Mouse (Mus musculus): ENCODE measurements around the gene Man2b2. TPM values are rescaled to one million over a fixed set of nuclear protein-coding genes. Genes with fewer than 3 reads are reported as not detected.

Gene Man2b2
- polyA plus RNA-seq, 3 experiments from 2014 or later: 20.7 to 27.4 (median 23.2) TPM

DNA sequence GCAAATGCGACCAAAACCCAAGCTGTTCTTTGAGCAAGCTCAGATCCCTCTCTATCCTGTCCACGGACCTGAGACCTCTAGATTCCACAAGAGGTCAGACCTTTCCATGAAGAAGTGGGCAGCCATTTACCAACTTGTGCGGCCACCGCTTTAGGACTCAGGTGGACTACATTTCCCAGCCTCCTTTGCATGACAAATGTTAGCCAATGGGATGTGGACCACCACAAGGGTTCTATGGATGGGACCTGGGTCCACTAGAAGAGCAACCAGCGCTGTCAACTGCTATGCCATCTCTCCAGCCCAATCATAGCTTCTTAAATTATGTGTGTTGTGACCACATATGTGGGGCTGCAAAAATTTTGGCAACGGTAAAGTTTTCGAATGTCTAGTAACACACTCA is 819 bp upstream of the Man2b2 start:
- ATAC-seq: no peak

DNA sequence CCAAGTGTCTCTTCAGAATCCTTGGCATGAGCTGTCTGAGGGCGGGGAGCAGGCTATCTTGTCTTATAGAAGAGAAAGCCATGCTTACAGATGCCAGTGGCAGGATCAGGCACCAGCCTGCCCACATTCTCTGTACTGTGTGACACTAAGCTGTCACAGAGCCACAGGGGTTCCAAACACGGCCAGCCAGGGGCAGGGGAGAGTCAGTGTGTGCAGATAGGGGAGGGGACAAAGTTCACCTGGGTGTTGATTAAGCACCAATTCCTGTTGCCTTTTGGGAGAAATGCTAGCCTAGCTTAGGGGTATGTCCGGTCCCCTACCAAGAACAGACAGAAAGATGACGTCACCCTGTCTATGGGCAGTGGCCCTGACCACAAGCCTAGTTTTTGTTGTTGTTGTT is 1.4 kb downstream of the Man2b2 start:
- ATAC-seq: no peak

DNA sequence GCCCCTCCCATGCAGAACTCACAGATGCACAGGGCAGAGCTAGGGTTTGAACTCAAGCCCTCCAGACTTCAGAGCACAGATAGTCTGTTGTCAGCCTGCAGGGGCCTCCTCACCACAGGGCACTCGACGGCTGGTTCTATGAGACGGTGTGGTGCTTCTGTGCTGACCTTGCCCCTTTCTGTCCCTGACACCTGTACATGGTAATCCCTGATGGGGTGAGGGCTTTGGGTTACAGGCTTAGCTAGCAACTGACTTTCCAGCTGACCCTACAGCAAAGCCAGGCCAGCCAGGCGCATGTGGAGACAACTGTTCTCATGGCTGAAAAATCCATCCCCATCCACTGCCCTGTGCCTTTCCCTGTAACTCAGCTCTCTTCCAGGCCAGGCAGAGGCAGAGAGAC is 7.5 kb downstream of the Man2b2 start:
- no peak for ATAC-seq

DNA sequence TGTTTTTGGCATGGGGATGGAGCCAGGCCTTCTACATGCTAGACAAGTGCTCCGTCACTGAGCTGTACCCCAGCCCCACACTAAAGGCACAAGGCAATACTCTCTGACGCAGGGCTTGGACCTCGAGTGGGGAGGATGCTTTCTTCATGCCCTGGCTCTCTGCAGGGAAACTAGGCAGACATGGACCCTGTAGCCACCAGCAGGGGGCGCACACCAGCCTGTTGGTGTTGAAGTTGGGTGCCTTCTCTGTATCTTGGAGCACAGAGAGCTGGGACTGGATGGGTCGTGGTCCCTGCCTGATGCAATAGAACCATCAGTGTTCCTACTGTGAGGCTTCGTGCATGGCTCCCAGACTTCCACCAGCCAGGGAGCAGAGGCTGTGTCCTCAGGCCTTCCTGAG is 10.3 kb downstream of the Man2b2 start:
- ATAC-seq: peak; percentile 28

DNA sequence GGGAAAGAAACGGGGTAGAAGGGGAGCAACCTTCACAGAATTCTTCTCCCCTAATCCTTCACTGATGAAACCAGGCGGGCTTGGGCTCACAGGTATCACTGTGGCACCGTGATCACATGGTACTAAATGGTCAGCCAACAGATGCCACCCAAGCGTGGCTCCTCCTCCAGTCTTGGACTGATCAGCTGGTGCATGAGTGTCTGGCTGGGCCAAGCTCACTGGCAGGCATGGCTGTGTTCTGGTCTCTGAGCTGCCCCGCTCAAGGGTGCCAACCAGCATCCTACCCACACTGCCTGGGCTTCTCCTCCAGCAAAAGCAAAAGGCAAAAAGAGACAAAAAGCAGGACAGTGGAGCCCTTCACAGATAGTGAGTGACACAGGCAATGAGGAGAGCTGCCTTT is 10.7 kb downstream of the Man2b2 start:
- no peak for ATAC-seq

DNA sequence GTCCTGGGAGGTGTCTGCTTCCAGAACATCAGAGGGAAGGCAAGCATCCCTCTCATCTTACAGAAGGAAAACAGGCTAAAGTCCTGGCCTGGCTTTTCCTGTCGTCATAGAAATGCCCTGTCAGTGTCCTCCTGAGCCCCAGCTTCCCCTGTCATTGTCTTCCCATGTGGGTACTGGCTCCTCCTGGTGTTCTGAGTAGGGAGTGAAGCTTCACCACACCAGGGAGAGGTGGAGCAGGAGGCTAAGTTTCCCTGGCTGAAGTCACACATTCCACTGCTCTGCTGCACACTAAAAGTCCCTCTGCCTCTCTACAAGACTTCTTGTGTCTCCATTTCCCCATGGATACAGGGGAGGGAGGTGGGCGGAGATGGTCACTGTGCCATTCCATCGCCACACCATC is 12.7 kb downstream of the Man2b2 start:
- no peak for ATAC-seq

DNA sequence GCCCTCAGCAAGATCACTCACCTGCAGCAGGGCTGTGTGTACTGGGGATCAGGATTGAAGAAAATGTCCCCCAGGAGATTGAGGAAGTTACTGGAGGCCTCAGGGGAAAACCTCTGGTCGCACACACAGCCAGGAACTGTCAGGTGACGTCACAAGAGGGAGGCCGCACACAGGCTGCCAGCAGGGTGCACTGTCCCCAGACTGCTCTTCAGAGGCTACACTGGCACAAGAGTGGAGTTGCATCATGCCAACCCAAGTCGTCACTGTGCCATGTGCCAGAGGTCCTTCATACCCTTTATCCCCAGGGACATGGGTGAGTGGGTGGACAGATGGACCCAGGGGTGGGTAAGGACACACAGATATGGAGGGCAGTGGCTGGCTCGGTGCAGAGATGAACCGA is 15.9 kb downstream of the Man2b2 start:
- ATAC-seq: no peak

DNA sequence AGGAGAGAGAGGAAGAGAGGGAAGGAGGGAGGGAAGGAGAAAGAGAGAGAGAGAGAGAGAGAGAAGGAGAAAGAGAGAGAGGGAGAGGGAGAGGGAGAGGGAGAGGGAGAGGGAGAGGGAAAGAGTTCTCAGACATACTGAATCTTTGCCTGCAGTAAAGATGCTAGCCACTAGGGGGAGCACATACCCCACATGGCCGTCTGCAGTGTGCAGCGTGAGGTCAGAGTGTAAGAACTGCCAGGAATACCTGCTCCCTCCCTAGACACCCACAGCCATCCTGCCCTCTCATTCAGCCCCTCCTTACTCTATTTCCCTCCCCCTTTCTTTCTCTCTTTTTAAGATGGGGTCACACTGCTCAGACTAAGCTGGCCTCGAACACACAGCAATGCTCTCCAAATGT is 19.0 kb downstream of the Man2b2 start:
- peak; percentile 60 for ATAC-seq

DNA sequence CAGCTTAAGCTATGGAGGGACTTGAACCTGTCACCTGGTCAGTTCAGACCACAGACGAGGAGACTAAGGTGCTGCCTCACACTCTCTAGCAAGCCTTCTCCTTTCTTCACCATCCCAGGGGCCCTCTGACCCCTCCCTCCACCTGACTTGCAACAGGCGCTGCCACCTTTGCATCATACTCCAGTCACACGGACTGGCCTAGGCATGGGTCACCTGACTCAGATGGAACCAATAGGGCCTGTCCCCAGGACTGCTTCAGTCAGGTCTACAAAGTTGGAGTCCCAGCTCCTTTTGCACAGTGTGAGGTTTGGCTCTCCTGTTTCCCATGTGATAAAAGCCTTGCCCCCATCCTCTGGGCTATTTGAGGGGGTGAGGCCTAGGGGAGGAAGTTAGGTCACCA is 19.8 kb downstream of the Man2b2 start:
- no peak for ATAC-seq

DNA sequence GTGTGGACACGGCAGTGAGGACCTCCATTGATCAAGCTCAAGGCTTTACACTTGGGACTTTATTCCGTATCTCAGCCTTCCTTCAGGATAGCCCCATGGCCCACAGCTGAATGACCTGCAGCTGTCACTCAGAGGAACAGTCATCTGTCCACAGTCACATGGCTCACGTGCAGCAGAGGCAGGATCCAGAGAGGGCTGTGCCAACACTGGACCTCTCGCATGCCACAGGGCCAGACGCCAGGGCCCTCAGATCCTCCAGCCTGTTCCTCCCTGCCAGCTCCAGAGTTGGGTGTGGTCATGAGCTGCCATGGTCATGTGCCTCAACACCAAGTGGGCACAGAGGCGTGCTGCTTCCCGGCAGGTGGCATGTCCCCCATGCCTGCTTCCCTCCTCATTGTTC is 21.3 kb downstream of the Man2b2 start:
- no peak for ATAC-seq

DNA sequence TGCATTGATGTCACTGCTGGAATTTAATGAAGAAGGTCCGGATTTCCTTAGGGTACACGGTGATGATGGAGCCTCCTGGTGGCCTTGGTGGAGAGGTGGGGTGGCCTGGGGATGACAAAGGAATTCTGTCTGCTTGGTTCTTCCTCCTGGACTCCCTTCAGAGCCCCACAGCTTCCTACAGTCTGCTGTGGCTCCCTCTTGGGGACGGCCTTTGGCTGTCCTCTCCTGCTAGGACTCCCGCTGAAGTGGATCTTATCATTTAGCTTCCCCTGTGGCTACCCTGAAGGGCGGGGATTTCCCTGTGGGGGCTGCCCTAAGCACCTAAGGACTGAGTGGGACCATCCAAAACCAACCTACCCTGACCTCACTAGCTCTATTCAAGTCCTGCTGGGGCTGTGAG is 23.3 kb downstream of the Man2b2 start:
- no peak for ATAC-seq

DNA sequence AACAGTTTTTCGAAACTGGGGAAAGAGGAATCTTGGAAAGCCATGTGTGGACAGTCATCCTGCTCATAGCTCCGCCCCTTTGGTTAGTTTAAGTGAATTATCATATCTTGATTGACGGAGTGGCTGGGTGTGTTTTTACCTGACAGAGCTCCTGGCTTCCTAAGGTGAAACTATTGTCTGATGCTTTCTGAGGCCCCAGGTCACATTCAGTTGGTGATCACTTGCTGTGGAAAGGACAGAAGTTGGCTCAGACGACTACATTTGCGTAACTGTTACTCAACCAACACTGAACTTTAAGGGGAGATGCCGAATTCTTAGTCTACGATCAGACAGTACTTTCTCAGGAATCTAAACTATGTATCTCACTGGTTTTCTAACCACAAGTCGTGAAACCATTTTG is 33.2 kb downstream of the Man2b2 start:
- ATAC-seq: no peak

DNA sequence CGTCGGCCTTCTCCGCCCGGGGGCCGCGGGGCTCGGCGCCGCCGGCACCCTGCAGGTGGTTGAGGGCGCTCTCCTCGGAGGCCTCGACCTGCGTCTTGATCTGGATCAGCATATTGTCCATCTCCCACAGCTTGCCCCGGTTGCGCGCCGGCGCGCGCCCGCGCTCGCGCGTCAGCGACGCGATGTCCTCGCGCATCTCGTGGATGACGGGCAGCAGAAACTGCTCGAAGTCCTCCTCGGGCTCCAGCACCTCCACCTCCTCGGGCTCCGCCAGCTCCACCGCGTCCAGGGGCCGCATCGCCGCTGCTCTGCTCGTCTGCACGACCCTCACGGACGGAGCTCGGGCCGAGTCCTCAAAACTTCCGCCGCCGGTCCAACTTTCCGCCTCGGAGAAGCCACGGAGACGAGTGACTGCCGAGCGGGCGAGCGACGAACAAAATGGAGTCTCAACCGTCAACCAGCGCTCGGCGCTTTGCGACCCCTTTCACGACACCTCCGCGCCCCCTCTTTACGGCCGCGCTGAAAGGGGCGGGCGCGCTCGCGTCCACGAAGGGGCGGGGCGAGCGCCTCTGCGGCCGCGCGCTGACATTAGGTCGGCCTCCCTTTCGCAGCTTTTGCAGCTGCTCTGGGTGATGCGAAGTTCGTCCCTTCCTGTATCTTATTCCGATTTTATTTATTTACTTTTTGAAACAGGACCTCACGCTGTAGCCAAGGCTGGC is 34.0 kb downstream of the Man2b2 start, which contains the start of gene Mrfap1:
Mrfap1 (minus strand) TSS at position 477 of the 719 bp plus-strand sequence.
- ATAC-seq: peak; percentile 82

DNA sequence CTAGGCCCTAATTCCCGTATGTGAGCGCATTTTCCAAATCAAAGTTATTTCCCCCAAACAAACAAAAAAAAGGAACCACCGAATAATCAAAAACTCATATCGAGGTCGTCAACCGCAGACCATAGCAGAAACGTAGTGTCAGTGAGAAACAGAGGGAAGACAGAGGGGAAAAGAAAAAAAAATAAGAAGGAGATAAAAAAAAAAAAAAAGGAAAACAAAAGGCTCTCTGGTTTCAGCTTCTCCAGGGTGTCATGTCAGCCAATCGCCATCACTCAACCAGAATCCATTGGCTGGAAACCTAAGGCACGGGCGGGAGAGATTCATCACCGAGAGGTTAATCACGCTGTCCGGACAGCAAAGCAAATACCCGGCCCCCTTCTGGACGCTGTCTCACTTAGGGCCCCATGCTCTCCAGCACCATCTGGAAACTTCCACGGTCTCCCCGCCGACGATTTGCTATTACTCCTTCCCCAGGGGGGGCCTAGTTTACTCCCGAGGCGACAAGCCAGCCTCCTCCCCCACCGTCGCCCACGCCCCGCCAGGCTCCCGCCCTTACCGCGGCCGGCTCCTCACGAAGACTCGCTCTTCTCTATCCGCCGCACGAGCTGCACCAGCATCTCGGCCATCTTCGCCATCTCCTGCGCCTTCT is 34.7 kb downstream of the Man2b2 start:
- ATAC-seq: peak; percentile 24

DNA sequence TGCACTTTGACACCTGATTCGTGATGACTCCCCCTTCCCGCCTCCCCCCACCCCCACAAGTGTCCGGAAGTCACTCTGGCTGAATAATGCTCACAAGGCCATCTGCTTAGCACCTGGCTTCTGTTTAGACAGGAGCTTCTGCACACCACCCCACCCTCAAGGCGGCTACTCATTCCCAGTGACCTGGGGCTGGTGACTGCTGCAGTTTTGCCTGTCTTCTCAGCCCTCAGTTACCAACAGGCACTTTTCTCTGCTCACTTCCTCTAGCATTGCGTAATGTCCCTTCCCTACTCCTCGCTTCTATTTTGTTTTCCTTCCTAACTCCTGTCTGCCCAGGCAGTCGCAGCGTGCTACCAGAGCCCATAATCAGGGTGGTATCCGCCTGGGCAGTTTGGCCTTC is 38.6 kb downstream of the Man2b2 start:
- ATAC-seq: no peak

DNA sequence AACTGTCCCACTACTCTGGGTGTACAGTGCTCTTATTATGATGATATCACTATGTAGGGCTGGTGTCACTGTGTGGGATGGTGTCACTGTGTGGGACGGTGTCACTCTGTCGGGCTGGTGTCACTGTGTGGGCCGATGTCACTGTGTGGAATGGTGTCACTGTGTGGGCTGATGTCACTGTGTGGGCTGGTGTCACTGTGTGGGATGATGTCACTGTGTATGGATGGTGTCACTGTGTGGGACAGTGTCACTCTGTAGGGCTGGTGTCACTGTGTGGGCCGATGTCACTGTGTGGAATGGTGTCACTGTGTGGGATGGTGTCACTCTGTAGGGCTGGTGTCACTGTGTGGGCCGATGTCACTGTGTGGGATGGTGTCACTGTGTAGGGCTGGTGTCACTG is 44.4 kb downstream of the Man2b2 start:
- no peak for ATAC-seq

DNA sequence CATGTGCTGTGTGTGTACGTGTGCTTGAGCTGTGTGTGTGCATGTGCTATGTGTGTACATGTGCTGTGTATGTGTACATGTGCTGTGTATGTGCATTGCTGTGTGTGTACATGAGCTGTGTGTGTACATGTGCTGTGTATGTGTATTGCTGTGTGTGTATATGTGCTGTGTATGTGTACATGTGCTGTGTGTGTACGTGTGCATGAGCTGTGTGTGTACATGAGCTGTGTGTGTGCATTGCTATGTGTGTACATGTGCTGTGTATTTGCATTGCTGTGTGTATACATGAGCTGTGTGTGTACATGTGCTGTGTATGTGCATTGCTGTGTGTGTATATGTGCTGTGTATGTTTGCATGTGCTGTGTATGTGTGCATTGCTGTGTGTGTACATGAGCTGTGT is 50.9 kb downstream of the Man2b2 start:
- no peak for ATAC-seq

DNA sequence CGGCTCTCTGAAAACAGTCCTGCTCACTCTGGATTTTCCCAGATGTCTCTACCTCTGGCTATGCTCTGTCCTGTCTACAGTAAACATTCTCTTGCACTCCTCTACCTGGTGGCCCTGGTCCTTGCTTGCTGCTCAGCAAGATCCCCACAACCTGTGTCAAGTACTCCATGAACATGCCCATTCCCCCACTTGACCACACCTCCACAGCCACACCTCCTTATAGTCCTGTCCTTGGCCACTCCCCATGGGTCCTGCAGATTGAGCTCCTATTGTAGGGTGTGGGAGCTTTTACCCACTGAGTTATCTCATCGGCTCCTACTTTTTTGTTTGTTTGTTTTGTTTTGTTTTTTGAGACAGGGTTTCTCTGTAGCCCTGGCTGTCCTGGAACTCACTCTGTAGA is 51.6 kb downstream of the Man2b2 start:
- no peak for ATAC-seq

DNA sequence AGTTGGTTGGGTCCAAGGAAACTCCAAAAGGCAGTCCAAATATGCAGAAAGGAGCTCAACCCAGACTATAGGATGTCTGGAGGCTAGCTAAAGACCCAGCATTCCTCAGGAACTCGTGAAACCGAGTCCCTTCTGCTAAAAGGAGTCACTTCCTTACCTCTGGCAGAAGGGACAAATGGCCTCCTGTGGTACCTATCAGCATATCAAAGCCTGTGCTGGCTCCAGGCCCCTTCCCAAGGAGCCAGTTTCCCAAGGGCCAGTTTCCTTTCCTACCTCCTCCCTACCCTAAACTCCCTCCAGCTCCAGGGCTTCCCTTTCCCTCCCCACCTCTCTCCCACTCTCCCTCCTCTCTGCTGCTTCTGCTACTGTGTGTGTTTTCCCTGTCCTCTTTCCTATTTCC is 53.3 kb downstream of the Man2b2 start:
- no peak for ATAC-seq

DNA sequence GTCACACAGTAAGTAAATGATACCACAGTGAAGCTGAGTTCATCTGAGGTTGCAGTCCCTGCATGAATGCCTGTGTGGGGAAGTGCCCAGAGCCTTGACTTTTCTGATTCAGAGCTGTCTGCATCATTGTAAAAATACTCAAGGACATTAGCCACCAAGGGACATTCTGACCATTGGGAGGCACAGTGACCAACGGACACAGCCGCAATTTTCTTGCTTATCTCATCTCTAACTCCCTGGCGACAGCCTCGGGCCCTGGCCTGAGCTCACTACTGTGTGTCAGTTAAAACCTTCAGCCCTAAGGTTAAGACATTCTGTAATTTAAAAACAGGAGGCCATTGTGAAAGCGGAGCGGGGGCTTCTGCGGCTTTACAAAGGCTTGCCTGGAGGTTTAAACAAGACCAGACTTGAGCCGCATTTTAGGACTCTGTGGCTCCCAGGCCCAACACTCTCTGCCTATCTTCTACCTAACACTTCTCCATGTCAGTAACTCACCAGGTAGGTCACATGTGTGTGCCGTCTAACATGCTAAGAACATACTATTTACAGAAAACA is 54.4 kb downstream of the Man2b2 start:
- no peak for ATAC-seq

DNA sequence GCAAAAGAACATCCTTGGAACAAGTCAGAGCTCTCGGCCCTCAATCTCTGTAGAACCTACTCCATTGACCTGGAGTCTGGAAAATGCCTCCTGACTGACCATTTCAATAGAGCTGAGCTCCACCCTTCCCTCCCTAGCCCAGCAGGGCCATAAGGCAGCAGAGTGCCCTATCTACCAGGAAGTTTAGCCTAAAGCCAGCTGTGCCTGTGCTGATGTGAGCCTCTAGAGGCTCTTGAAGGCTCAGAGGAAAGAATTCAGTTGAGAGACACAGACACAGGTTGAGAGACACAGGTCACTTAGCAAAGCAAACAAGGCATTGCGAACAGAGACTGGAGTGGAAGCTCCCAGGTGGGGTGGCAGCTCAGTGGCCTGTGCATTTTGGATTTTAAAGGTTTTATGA is 55.1 kb downstream of the Man2b2 start:
- ATAC-seq: no peak

DNA sequence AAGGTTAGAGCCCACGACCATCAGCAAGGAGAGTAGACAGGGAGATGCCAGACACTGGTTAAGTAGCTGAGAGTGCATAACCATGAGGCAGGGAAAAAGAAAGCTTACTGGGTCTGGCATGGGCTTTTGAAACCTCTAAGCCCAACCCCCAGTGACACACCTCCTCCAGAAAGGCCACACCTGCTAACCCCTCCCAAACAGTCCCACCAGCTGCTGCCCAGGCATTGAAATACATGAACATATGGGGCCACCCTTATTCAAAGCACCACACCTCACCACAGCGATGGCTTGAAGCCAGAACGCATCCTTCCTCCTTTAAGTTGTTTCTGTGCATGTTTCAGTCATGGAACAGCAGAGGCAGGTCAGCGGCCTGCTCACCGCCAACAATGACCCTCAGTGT is 57.9 kb downstream of the Man2b2 start:
- ATAC-seq: no peak

DNA sequence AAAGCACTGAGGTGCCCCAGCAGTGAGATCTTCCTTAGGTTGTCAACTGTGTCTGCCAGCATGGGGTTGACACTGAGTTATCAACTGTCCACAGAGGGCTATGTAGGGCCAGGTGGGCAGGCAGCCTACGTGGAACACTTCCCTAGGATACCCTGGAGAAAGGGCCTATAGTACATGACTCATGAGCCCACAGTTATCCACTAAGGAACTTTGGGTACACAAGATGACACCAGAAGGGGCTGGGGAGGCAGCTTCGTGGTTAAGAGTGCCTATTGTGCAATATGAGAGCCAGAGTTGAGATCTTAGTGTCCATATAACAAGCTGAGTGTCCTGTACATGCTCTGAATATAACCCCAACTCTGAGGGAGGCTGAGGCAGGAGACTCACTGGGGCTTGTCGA is 60.9 kb downstream of the Man2b2 start:
- no peak for ATAC-seq

DNA sequence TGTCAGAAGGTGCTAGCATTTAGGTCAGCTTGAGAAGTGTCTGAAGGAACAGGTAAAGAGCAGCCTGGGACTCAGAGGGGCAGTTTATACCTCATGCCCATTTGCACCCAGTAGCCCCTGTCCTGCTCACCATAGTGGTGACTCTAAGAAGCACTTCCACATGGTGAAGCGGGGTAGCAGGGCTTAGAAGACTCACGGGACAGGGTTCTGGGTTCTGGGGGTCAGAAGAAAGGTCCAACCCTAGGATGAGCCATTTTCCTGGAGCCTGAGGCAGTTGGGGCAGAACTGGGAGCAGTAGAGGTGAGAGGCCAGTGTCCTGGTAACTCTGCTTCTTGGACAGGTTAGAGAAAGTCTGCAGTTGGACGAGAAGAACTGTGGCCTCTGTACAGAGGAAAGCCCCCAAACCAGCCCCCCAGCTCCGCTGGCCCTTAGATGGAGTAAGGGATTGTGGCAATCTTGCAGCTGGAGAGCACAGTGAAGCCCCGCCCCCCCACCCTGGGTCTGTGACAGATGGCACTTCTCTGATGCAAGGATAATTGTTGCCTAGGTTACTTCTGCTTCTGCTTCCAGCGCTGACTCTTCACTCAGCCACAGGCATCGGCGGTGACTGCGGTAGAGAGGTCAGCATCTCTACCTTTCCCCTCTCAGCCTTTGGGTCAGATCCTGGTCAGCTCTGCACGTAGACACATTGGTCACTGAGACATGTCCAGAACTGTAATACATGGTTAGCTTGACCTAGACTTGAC is 63.3 kb downstream of the Man2b2 start:
- no peak for ATAC-seq

All from inflammation-experienced regulatory T-cells, adult 6 months (primary cell).